Mouse (Mus musculus): ENCODE measurements around the gene Vps35l.

Vps35l gene

DNA sequence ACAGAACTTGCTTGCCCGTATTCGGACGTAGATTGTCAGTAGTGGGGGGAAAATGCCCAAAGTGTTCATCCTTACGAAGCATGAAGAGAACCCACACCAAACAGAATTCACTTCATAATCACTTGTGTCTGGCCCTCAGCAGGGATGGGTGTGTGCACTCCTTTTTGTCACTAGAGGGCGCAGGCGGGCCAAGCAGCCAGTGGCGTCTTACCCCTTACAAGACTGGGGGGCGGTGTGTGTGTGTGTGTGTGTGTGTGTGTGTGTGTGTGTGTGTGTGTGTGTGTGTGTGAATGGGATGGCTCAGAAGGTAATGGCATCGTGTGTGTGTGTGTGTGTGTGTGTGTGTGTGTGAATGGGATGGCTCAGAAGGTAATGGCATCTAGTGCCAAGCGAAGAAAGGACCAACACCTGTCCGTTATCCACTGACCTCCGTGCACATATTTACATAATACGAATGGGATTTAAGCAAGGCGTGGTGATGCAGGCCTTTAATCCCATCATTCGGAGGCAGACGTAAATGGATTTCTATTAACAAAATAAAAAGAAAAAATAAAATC lies at the start of gene Vps35l:
Gene Vps35l, plus strand, starts transcription at position 252 of the 557 bp plus-strand sequence.
- in situ Hi-C loops (cut with MboI; ENCODE audit: low sequenced_read_pairs), result no loop called here

GRCm38 (mm10) chr7:118691287-118691686 lies 48.7 kb upstream of the Vps35l start:
- in situ Hi-C loops (cut with MboI; ENCODE audit: low sequenced_read_pairs), result no loop called here

GRCm38 (mm10) chr7:118696146-118696545 lies 43.9 kb upstream of the Vps35l start:
- in situ Hi-C loops (cut with MboI; ENCODE audit: low sequenced_read_pairs), result no loop called here

- in situ Hi-C loops (cut with MboI; ENCODE audit: low sequenced_read_pairs), result no loop called here
Measured at GRCm38 (mm10) chr7:118697168-118697567, 42.9 kb upstream of the Vps35l start.

DNA sequence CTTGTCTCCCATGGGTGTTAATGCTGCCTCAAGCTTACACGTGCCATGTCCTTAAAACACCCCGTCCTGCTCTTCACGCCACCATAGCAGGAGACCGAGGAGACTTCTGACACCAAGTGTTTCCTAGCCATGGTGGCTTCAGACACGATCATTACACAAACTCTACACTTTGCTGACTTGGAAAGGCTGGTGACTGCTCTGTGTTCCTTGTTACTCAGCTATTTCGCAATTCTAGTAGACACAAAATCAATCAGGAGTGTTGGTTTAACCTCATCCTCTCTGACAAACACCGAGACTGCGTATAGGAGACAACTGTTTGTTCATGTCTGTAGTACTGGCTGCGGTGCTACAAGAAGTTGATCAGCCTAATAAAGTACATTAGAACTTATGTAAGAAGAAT lies 41.1 kb upstream of the Vps35l start:
- in situ Hi-C loops (cut with MboI; ENCODE audit: low sequenced_read_pairs), result no loop called here

GRCm38 (mm10) chr7:118703144-118703561 lies 36.9 kb upstream of the Vps35l start:
- in situ Hi-C loops (cut with MboI; ENCODE audit: low sequenced_read_pairs), result no loop called here

GRCm38 (mm10) chr7:118704001-118704850 lies 35.8 kb upstream of the Vps35l start:
- in situ Hi-C loops (cut with MboI; ENCODE audit: low sequenced_read_pairs), result no loop called here

- in situ Hi-C loops (cut with MboI; ENCODE audit: low sequenced_read_pairs), result no loop called here
Measured at GRCm38 (mm10) chr7:118705101-118705961, 34.7 kb upstream of the Vps35l start, which contains the start of gene Gde1. TSS of gene Gde1 (minus strand) at chr7:118705778.

DNA sequence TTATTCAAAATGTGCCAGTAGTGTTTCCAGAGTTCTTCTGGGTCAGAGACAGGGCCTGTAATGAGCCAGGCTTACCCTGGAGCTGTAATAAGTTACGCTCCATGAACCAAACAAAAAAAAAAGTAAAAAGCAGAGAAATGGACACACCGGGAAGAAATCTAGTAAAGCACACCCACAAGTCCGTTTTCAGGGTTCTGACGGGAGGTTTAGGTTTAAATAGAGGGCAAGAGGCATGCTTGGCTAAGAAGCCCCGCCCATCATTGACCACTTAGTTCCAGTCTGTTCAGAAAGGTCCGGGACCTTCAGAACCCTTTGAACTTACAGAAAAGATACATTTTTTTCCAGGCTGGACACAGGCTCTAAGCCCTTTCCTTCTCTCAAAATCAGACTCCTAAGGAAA lies 34.0 kb upstream of the Vps35l start:
- in situ Hi-C loops (cut with MboI; ENCODE audit: low sequenced_read_pairs), result no loop called here

GRCm38 (mm10) chr7:118706488-118706887 lies 33.5 kb upstream of the Vps35l start:
- in situ Hi-C loops (cut with MboI; ENCODE audit: low sequenced_read_pairs), result no loop called here

- in situ Hi-C loops (cut with MboI; ENCODE audit: low sequenced_read_pairs), result no loop called here
Measured at GRCm38 (mm10) chr7:118707216-118707615, 32.8 kb upstream of the Vps35l start.

- in situ Hi-C loops (cut with MboI; ENCODE audit: low sequenced_read_pairs), result no loop called here
Measured at GRCm38 (mm10) chr7:118708002-118708401, 32.0 kb upstream of the Vps35l start.

DNA sequence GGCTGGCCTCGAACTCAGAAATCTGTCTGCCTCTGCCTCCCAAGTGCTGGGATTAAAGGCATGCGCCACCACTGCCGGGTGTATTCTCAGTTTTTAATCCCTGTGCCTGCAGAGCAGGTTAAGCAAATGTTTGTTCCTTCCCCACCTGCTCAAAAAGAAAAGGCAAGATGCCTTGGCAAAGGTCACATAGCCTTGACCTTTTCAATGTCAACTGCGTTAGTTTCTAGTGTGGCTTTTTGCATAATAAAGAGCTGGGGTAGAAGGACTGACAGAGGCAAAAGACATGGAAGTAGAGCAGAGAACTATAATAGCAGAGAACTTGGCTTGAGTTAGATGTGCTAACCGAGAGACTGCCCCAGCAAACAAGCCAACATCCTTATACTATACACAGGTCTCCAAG lies 29.2 kb upstream of the Vps35l start:
- in situ Hi-C loops (cut with MboI; ENCODE audit: low sequenced_read_pairs), result no loop called here

DNA sequence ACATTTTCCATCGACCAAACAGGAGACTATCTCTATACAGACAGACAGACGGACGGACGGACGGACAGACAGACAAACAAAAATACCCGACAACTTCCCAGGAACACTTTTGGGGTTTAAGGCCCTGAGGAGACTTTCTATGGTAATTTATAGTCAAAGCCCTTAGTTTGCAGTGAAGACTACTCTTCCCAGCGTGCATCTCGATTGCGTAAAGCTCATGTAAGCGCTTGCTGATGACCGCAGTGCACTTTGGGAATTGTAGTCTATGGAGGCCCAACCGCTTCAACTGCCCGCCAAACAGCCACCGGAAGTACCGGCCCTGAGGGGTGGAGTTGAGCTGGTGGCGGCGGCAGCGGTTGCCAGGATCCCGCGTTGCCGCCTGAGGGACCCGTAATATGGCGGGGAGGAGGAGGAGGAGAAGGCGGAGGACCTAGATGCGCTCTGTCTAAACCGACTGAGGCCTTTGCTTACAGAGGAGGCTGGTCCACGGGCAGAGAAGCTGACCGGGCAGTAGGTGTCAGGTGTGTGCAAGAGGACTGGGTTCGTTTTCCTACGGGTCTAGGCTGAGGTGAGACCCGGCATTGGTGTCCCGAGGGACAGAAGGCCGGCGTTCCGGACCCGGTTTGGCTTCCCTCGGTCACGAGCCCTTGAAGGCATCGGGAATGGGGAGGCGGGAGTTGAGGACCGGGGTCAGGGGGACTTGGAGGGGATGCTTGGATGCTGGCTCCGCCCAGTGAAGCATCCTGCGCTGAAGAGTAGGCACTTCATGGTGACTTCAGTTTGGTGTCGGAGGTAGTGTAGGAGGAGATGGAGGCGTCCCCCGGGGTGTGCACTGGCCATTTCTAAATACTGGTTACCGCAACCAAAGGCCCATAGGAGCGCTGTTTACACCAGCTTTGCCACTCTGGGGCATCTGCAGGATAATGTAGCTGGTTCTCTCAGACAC lies 27.5 kb upstream of the Vps35l start, which contains the start of gene Ccp110:
Gene Ccp110, plus strand, starts transcription at position 325 of the 946 bp plus-strand sequence.
- in situ Hi-C loops (cut with MboI; ENCODE audit: low sequenced_read_pairs), result no loop called here

GRCm38 (mm10) chr7:118714873-118715272 lies 25.2 kb upstream of the Vps35l start:
- in situ Hi-C loops (cut with MboI; ENCODE audit: low sequenced_read_pairs), result no loop called here

DNA sequence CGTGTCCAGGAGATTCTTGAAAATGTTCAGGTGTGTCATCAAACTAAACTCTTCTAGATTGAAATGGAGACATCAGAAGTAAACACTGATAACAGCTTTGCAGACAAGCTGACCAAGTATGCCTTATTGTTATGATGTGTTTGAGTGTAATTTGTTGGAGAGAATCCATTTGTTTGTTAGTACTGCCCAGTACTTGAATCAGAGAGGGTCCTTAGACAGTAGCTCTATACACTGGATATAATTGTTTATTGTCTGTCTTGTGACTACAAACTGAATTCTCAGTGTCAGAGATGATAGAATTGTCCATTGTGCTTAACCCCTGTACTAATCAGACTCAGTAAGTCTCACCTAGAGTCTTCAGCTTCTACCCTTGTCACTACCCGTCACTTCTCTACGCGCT lies 22.0 kb upstream of the Vps35l start:
- in situ Hi-C loops (cut with MboI; ENCODE audit: low sequenced_read_pairs), result no loop called here

DNA sequence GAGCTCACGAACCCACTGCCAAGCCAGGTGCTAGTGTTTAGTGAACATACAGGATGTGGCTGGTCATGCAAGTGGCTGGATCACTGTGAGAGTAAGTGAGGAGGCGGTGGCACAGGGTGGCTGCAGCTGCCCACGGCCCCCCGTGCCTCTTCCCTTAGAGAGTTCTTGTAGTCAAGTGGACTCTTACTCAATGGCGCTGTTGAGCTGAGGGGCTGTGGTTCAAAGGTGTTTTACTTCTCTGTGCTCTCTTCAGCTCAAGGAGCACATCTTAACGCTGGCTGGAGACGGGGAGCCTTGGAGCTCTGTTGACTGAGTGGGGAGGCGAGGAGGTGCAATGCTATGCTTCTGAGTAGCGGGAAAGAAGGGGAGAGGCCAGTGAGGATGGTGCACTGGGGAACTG lies 16.1 kb upstream of the Vps35l start:
- in situ Hi-C loops (cut with MboI; ENCODE audit: low sequenced_read_pairs), result no loop called here

GRCm38 (mm10) chr7:118725459-118725858 lies 14.6 kb upstream of the Vps35l start:
- in situ Hi-C loops (cut with MboI; ENCODE audit: low sequenced_read_pairs), result no loop called here

DNA sequence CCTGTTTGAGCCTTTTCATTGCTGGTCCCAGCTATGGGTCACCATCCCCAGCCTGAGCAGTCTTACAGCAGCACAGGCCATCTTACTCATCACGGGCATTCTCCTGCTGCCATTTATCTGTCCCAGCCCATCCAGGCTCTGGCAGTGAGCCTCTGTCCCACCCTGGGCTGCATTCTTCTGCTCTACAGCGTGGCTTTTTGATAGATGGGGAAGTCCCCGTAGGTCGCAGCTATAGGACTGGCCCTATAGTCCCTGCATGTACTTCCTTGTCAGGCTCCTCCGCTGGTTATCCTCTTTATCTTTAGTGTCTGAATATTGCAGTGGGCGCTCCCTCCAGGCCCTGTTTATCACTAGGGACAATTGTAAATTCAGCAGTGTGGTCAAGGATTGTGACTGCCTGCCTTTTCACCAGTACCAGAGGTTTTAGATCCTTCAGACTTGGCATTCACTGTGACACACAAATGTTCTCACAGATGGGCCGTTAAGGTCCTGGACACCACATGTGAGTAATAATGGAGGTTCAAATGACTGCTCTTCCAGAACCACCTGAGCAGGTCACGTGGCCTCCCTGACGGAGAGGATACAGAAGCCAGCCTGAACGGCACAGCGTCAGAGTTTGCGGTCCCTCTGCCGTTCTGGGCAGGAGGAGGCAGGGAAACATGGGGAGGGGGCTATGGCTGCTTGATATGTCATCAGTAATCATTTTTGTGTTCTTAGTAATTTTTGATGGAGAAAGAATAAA lies 11.0 kb upstream of the Vps35l start:
- in situ Hi-C loops (cut with MboI; ENCODE audit: low sequenced_read_pairs), result no loop called here

- in situ Hi-C loops (cut with MboI; ENCODE audit: low sequenced_read_pairs), result no loop called here
Measured at GRCm38 (mm10) chr7:118731781-118732180, 8.2 kb upstream of the Vps35l start.

Data from CH12F3 (cell line).